Comparison of ENCODE assay signal across 8 mouse cellular contexts in the genomic region with DNA sequence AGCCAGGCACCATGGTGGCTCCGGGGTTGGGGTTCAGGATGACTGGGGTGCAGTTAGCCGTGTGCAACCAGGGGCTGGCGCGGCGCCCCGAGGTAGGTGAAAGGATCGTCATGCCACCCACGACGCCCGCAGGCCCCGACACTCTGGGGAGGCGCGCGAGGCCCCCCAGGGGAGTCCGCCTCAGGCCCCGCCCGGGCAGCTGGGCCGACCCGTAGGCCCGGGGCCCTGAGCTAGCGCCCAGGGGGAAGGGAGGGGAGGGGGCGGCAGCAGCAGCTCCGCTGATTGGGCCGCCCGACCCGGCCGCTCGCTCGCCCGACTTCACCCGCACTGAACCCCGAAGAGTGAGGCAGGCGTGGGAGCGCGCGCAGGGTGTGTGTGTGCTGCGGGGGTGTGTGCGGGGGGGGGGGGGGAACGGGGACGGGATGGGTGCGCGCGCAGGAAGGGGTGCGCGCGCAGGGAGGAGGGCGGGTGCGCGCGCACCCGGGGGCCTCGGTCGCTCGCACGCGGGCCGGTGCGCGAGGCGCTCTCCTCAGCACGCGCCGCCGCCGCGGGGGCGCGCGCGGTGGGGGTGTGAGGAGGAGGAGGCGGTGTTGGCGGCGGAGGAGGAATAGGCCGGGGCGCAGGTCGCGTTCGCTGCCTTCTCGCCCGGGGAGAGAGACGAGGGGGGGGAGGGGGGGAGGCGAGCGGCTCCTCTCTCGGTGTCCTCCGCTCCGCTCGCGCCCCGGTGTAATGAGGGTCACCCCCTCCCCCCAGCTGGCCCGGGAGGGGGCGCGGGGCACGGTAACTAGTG. TPM values are rescaled to one million over a fixed set of nuclear protein-coding genes. Genes with fewer than 3 reads are reported as not detected.
DNase-seq lines count a peak whose midpoint lies in the region; ATAC-seq and TF ChIP-seq lines count a peak whose summit lies in the region.

No protein-coding gene starts in this region.

- 0 out of 2 replicates have a peak, but pooled peaks cover 3% of the 10 kb centered on the region for H3K36me3 ChIP-seq in intestine, embryonic 16.5 days (ENCODE audit: control insufficient read depth, insufficient read depth, low read length)
- H3K36me3 ChIP-seq in midbrain, embryonic 11.5 days (ENCODE audit: control insufficient read depth, insufficient read depth, low read length): peaks cover 3% of the 10 kb centered on the region; the same call in 1 of the 2 replicates
- peaks cover 15% of the 10 kb centered on the region for H3K36me3 ChIP-seq in small intestine, adult 2 months (ENCODE audit: control insufficient read depth, insufficient read depth, low read length)

- no peaks in the 10 kb centered on the region for H3K27me3 ChIP-seq in intestine, embryonic 16.5 days (replicated peaks; ENCODE audit: control insufficient read depth, insufficient read depth, low read length)
- no peaks in the 10 kb centered on the region for H3K27me3 ChIP-seq in midbrain, embryonic 11.5 days (ENCODE audit: control insufficient read depth, insufficient read depth, low read length)
- no peaks in the 10 kb centered on the region for H3K27me3 ChIP-seq in small intestine, adult 2 months (ENCODE audit: control insufficient read depth, insufficient read depth, low read length)

- no peaks in the 10 kb centered on the region for H3K9me3 ChIP-seq in intestine, embryonic 16.5 days (ENCODE audit: control insufficient read depth, low read length)
- no peaks in the 10 kb centered on the region for H3K9me3 ChIP-seq in midbrain, embryonic 11.5 days (ENCODE audit: control insufficient read depth, low read length)

- under 1% methylated on average over 44 of the region's 93 CpGs for WGBS in intestine, embryonic 16.5 days
- WGBS in midbrain, embryonic 11.5 days: 0% methylated on average over 22 of the region's 93 CpGs
- WGBS in small intestine, adult 2 months: under 1% methylated on average over 55 of the region's 93 CpGs

- peak overlapping the region; percentile 95 for H3K4me2 ChIP-seq in intestine, embryonic 16.5 days (ENCODE audit: low read depth, low read length)
- H3K4me2 ChIP-seq in midbrain, embryonic 11.5 days: peak overlapping the region; percentile 95

- H3K27ac ChIP-seq in intestine, embryonic 16.5 days (ENCODE audit: low read length): peak overlapping the region; percentile 99
- H3K27ac ChIP-seq in midbrain, embryonic 11.5 days (ENCODE audit: low read depth, low read length): peak overlapping the region; percentile 99
- H3K27ac ChIP-seq in small intestine, adult 2 months (ENCODE audit: insufficient read depth, low read depth, low read length): peak overlapping the region; percentile 73

- peak overlapping the region; percentile 87 for H3K4me3 ChIP-seq in intestine, embryonic 16.5 days (ENCODE audit: low read length)
- peak overlapping the region; percentile 88 for H3K4me3 ChIP-seq in midbrain, embryonic 11.5 days (ENCODE audit: low read depth, low read length)
- peak overlapping the region; percentile 92 for H3K4me3 ChIP-seq in small intestine, adult 2 months (ENCODE audit: low read depth, low read length)

- peak; percentile 95 for DNase-seq in adrenal gland, postnatal 14 days
- peak; percentile 95 for DNase-seq in embryo, embryonic 9.5 days (ENCODE audit: extremely low spot score)
- peak; percentile 85 to 86 for DNase-seq in gastrocnemius, postnatal 4 days (ENCODE audit: low spot score in 2 of 2)
- DNase-seq in left cerebral cortex, postnatal 36 days (ENCODE audit: low spot score in 2 of 2): peak; percentile 82 to 86
- DNase-seq in midbrain, embryonic 11.5 days (ENCODE audit: low spot score, missing footprints): peak; percentile 100
- no peak for DNase-seq in adipocyte (ENCODE audit: low spot score)

- peak; percentile 82 for ATAC-seq in intestine, embryonic 16.5 days
- ATAC-seq in midbrain, embryonic 11.5 days (ENCODE audit: low FRiP score): peak; percentile 85

- no peak for TF ChIP-seq CTCF in small intestine, adult 2 months (IDR thresholded peaks at IDR 0.05; ENCODE audit: extremely low read depth, insufficient read length, insufficient replicate concordance, low read depth, low read length)

- TF ChIP-seq POLR2A in small intestine, adult 2 months (IDR thresholded peaks at IDR 0.05; ENCODE audit: low read depth, low read length): peak; percentile 41

- intact Hi-C loops in left cerebral cortex, postnatal 36 days (cut with DNase I): loop anchor here (5.0 kb wide), 1 partner anchor 46 kb away; no protein-coding TSS in a partner anchor

- peak overlapping the region; percentile 98 for H3K9ac ChIP-seq in intestine, embryonic 16.5 days (ENCODE audit: low read depth, low read length)
- H3K9ac ChIP-seq in midbrain, embryonic 11.5 days (ENCODE audit: low read length): peak overlapping the region; percentile 98

- H3K4me1 ChIP-seq in intestine, embryonic 16.5 days (ENCODE audit: control insufficient read depth, insufficient read depth, low read length): peaks cover 42% of the 10 kb centered on the region
- H3K4me1 ChIP-seq in midbrain, embryonic 11.5 days (ENCODE audit: control insufficient read depth, insufficient read depth, low read length): peaks cover 41% of the 10 kb centered on the region
- H3K4me1 ChIP-seq in small intestine, adult 2 months (ENCODE audit: control insufficient read depth, insufficient read depth, insufficient read length, low read length): peaks cover 16% of the 10 kb centered on the region

RNA-seq across cellular contexts. Expression of a gene that starts 1.8 kb away (rescaled TPM):
- 120 and 132 TPM in 2 replicates for total RNA-seq in adrenal gland, postnatal 14 days (2021)
- total RNA-seq in gastrocnemius, postnatal 4 days (2021): 100 to 1,000 TPM; 114 to 127 TPM
- 33.1 and 37.1 TPM in 2 replicates for polyA plus RNA-seq in intestine, embryonic 16.5 days (2015; fragmentation: Nextera tagmentation; extraction: Ambion mirVana)
- 100 to 1,000 TPM; 105 to 134 TPM for total RNA-seq in left cerebral cortex, postnatal 36 days (2021)
- 68.0 TPM in 2 replicates for polyA plus RNA-seq in midbrain, embryonic 11.5 days (2014; fragmentation: Nextera tagmentation; extraction: Ambion mirVana)
- polyA plus RNA-seq in small intestine, adult 2 months (2012; rRNA removed): 6.9 and 16.3 TPM in 2 replicates

RNA-seq across cellular contexts. Expression of a gene that starts 59.0 kb away (rescaled TPM):
- 39.2 and 46.7 TPM in 2 replicates for total RNA-seq in adrenal gland, postnatal 14 days (2021)
- total RNA-seq in gastrocnemius, postnatal 4 days (2021): 10 to 100 TPM; 46.1 to 46.6 TPM
- polyA plus RNA-seq in intestine, embryonic 16.5 days (2015; fragmentation: Nextera tagmentation; extraction: Ambion mirVana): 11.7 and 12.4 TPM in 2 replicates
- total RNA-seq in left cerebral cortex, postnatal 36 days (2021): under 1 TPM; 0.18 to 0.30 TPM
- 0.18 and 0.33 TPM in 2 replicates for polyA plus RNA-seq in midbrain, embryonic 11.5 days (2014; fragmentation: Nextera tagmentation; extraction: Ambion mirVana)
- 2.9 and 4.8 TPM in 2 replicates for polyA plus RNA-seq in small intestine, adult 2 months (2012; rRNA removed)

Comparison
In these comparisons a context has a peak if more than half of its experiments do, and no peak if none do; other contexts are left out.
1. RNA of a gene that starts 59.0 kb away (total RNA-seq): 46.1 to 46.6 TPM in gastrocnemius, postnatal 4 days and 39.2 to 46.7 TPM in adrenal gland, postnatal 14 days; 0.18 to 0.30 TPM in left cerebral cortex, postnatal 36 days; every median in the first group is over 10 times any median in the second.
2. Peak in every context shown above with its lines, with median percentiles within 50 percentile points of each other: H3K27ac ChIP-seq and H3K4me3 ChIP-seq.